ENCODE assay signal across 8 mouse cellular contexts in genomic region chr6:55461141-55461540, GRCm38 (mm10). TPM values are rescaled to one million over a fixed set of nuclear protein-coding genes. Genes with fewer than 3 reads are reported as not detected.
DNase-seq lines count a peak whose midpoint lies in the region; ATAC-seq lines count a peak whose summit lies in the region.

No protein-coding gene starts in this region.

- DNase-seq in CD4-positive, CD25-positive, alpha-beta regulatory T cell, adult 2 months (ENCODE audit: low read depth, low spot score) = peak; percentile 37
- peak; percentile 18 for DNase-seq in kidney, postnatal 10 days
- DNase-seq in kidney, postnatal 14 days = no peak
- peak; percentile 63 for DNase-seq in brain, adult 2 months (ENCODE audit: low read depth, low spot score)
- peak; percentile 56 for DNase-seq in lung, postnatal 36 days
- no peak for DNase-seq in natural killer cell, adult 2 months (ENCODE audit: low spot score in 2 of 2)

- ATAC-seq in CD4-positive, CD25-positive, alpha-beta regulatory T cell, adult 4 months = no peak
- ATAC-seq in megakaryocyte, adult 5-6 weeks (ENCODE audit: poor library complexity, severe bottlenecking) = no peak

RNA-seq across cellular contexts. Expression of gene Adcyap1r1, which starts 9.4 kb away (rescaled TPM):
- not detected for polyA plus RNA-seq in CD4-positive, CD25-positive, alpha-beta regulatory T cell, adult 4 months (2017; shearing (Covaris generic))
- 0.25 TPM in 1 of 2 replicates, not detected in the other for total RNA-seq in megakaryocyte, adult 5-6 weeks (2015)
- 0.15 and 0.24 TPM in 2 replicates for total RNA-seq in megakaryocyte, adult 5-6 weeks (2017)

Comparison
In these comparisons a context has a peak if more than half of its experiments do, and no peak if none do; other contexts are left out.
1. DNase-seq: peak in CD4-positive, CD25-positive, alpha-beta regulatory T cell, adult 2 months (single experiment), kidney, postnatal 10 days (single experiment), brain, adult 2 months (single experiment) and lung, postnatal 36 days (single experiment); none in kidney, postnatal 14 days (single experiment) and natural killer cell, adult 2 months (0 of 2).